Mouse (Mus musculus) heart, embryonic 10.5 days (tissue): ENCODE data around the gene Dennd2a. TPM values are rescaled to one million over a fixed set of nuclear protein-coding genes. Genes with fewer than 3 reads are reported as not detected.
"Not testable (repeated sequence)": the region's sequence is repeated elsewhere in the genome, so short reads cannot be mapped to it uniquely, and the experiment has no call there.

Experiments
- DNase-seq: peaks from one replicate; pipeline ENCODE4 v3.0.0-alpha.2; 2017; ENCODE audit warnings: low spot score
- H3K27ac ChIP-seq: fragments of 300-500 bp; sonication (generic); 2 replicates; pipeline ENCODE4 v1.5.1; 2016; ENCODE audit warnings: mild to moderate bottlenecking
- H3K27me3 ChIP-seq: fragments of 300-500 bp; sonication (generic); 2 replicates; pipeline ENCODE4 v1.6.1; 2016; ENCODE audit warnings: mild to moderate bottlenecking; ENCODE audit not compliant: poor library complexity, insufficient read depth, severe bottlenecking
- H3K36me3 ChIP-seq: fragments of 300-500 bp; sonication (generic); 2 replicates; pipeline ENCODE4 v1.6.1; 2016; ENCODE audit warnings: mild to moderate bottlenecking, moderate library complexity
- H3K4me1 ChIP-seq: fragments of 300-500 bp; sonication (generic); 2 replicates; pipeline ENCODE4 v1.6.1; 2016; ENCODE audit warnings: mild to moderate bottlenecking
- H3K4me3 ChIP-seq: fragments of 300-500 bp; sonication (generic); 2 replicates; pipeline ENCODE4 v1.5.1; 2016; ENCODE audit warnings: mild to moderate bottlenecking, moderate library complexity
- H3K9me3 ChIP-seq: fragments of 300-500 bp; sonication (generic); 2 replicates; pipeline ENCODE4 v1.6.1; 2016; ENCODE audit warnings: mild to moderate bottlenecking, moderate library complexity
- WGBS: fragments of 180-500 bp; shearing (Covaris S2); methylation state at CpG from one replicate; pipeline ENCODE4 v1.1.7; 2016; 5-methylcytosine and 5-hydroxymethylcytosine counted together
- polyA plus RNA-seq: library from polyadenylated mRNA; unstranded; fragments of >200 nt; fragmentation: Nextera tagmentation; extraction: Ambion mirVana; gene quantifications from 2 replicates; pipeline ENCODE4 v1.2.1, GENCODE M21; 2016

Gene Dennd2a
- polyA plus RNA-seq, 1 experiment from 2014 or later, result 29.6 TPM

- H3K4me1 ChIP-seq, result no peaks in the 10 kb centered on the region
- WGBS, result 71% methylated on average over 11 of the region's 11 CpGs
Measured at GRCm38 (mm10) chr6:39430722-39431121, 126.9 kb downstream of the Dennd2a start.

DNA sequence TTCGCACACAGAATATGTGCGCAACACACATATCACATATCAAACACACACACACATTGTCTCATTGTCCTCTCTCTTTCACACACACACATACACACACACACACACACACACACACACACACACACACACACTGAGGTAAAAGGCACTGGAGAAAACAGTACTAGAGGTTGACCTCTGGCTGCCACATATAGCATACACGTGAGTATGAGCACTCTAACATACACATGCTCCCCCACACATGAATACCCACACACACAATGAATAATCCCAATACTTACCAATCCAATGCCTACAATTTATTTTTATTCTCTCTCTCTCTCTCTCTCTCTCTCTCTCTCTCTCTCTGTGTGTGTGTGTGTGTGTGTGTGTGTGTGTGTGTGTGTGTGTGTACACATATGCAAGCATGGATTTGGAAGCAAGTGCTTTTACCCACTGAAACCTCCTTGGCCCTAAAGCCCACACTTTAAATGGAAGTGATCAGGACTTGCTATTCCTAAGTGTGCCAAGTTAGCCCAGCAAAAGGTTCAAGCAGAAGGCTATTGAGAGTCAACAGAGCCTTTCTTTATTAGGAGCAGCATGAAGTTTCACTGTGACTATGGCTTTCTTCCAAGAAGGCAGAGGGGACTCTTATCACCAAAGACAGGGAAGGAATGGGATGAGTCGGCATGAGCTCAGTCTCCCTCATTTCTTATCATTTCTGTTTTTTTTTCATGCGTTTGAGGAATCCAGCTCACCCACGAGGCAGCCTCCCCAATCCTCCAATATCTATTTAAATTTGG is 128.5 kb downstream of the Dennd2a start:
- 0 out of 2 replicates have a peak overlapping the region, but pooled peaks have one; percentile 22 for H3K27ac ChIP-seq
- no peak overlapping the region for H3K4me3 ChIP-seq
- 56% methylated on average over 6 of the region's 6 CpGs for WGBS

More at GRCm38 (mm10) chr6:39430722-39431121, 126.9 kb downstream of the Dennd2a start:
- DNase-seq, result no peak
- H3K27ac ChIP-seq, result no peak overlapping the region
- H3K4me3 ChIP-seq, result no peak overlapping the region
- no peaks in the 10 kb centered on the region for H3K9me3 ChIP-seq
- no peaks in the 10 kb centered on the region for H3K36me3 ChIP-seq
- no peaks in the 10 kb centered on the region for H3K27me3 ChIP-seq

GRCm38 (mm10) chr6:39427276-39428003 is 130.2 kb downstream of the Dennd2a start:
- no peaks in the 10 kb centered on the region for H3K36me3 ChIP-seq
- DNase-seq, result no peak
- H3K4me3 ChIP-seq, result no peak overlapping the region
- no peaks in the 10 kb centered on the region for H3K4me1 ChIP-seq
- H3K27ac ChIP-seq, result no peak overlapping the region
- H3K27me3 ChIP-seq, result 0 out of 2 replicates have a peak, but pooled peaks cover 8% of the 10 kb centered on the region
- WGBS, result 68% methylated on average over 4 of the region's 4 CpGs
- H3K9me3 ChIP-seq, result no peaks in the 10 kb centered on the region

More for the DNA sequence above, 128.5 kb downstream of the Dennd2a start:
- no peaks in the 10 kb centered on the region for H3K27me3 ChIP-seq
- H3K36me3 ChIP-seq, result no peaks in the 10 kb centered on the region
- DNase-seq, result no peak
- H3K4me1 ChIP-seq, result no peaks in the 10 kb centered on the region
- H3K9me3 ChIP-seq, result no peaks in the 10 kb centered on the region

DNA sequence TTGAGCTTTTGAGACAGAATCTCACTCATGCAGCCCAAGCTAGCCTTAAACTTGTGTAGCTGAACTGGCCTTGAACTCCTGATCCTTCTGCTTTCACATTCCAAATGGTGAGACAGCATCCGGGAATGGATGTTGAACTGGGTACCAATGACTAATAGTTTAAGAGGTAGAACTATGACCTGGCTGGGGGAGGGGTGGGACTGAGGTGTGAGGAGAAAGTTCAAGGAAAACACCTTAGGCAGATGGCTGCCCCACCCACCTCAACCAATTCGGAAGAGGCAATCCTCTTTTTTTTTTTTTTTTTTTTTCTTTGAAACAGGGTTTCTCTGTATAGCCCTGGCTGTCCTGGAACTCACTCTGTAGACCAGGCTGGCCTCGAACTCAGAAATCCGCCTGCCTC is 130.9 kb downstream of the Dennd2a start:
- Histone ChIP-seq H3K27ac (no peak overlapping the region), H3K27me3 (peaks cover 12% of the 10 kb centered on the region; the same call in 1 of the 2 replicates), H3K9me3 (no peaks in the 10 kb centered on the region), H3K4me1 (no peaks in the 10 kb centered on the region), H3K4me3 (no peak overlapping the region), H3K36me3 (no peaks in the 10 kb centered on the region)
- 81% methylated on average over 4 of the region's 4 CpGs for WGBS
- no peak for DNase-seq

- no peak overlapping the region for H3K27ac ChIP-seq
- no peaks in the 10 kb centered on the region for H3K36me3 ChIP-seq
- no peaks in the 10 kb centered on the region for H3K9me3 ChIP-seq
- DNase-seq, result no peak
- peaks cover 3% of the 10 kb centered on the region; the same call in 1 of the 2 replicates for H3K4me1 ChIP-seq
- peaks cover 17% of the 10 kb centered on the region; the same call in 1 of the 2 replicates for H3K27me3 ChIP-seq
- no peak overlapping the region for H3K4me3 ChIP-seq
- 61% methylated on average over 2 of the region's 2 CpGs for WGBS
Measured at GRCm38 (mm10) chr6:39425181-39425580, 132.5 kb downstream of the Dennd2a start.

- 77% methylated on average over 7 of the region's 7 CpGs for WGBS
- Histone ChIP-seq H3K36me3 (no peaks in the 10 kb centered on the region), H3K27ac (no peak overlapping the region), H3K4me3 (no peak overlapping the region), H3K9me3 (no peaks in the 10 kb centered on the region), H3K27me3 (peaks cover 19% of the 10 kb centered on the region), H3K4me1 (peaks cover 6% of the 10 kb centered on the region; the same call in 1 of the 2 replicates)
- DNase-seq, result no peak
Measured at GRCm38 (mm10) chr6:39423686-39424085, 134.0 kb downstream of the Dennd2a start.

- Histone ChIP-seq H3K27ac (no peak overlapping the region), H3K4me3 (no peak overlapping the region), H3K36me3 (no peaks in the 10 kb centered on the region), H3K9me3 (no peaks in the 10 kb centered on the region), H3K4me1 (peaks cover 6% of the 10 kb centered on the region; the same call in 1 of the 2 replicates), H3K27me3 (peaks cover 24% of the 10 kb centered on the region)
- 43% methylated on average over 6 of the region's 6 CpGs for WGBS
- no peak for DNase-seq
Measured at GRCm38 (mm10) chr6:39423130-39423551, 134.5 kb downstream of the Dennd2a start.

DNA sequence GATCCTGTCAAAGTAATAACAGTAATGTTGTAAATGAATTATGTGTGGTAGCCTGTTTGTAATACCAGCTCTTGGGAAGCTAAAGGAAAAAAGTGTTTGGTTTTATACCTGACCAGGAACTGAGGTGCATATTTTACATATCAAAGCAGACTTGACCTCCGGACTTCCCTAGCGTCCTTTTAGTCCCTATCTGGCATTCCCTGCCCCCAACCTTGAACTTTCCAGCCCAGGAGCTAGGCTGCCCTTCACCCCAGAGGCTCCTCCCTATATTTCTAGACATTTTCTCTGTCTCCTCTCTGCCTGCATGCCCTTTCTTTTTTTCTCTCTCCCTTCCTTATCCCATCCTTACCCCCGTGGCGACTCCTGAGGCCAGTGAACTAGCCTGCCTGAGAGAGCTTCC is 136.8 kb downstream of the Dennd2a start:
- no peak overlapping the region for H3K27ac ChIP-seq
- H3K36me3 ChIP-seq, result no peaks in the 10 kb centered on the region
- H3K9me3 ChIP-seq, result no peaks in the 10 kb centered on the region
- peaks cover 27% of the 10 kb centered on the region for H3K27me3 ChIP-seq
- DNase-seq, result no peak
- H3K4me3 ChIP-seq, result peak overlapping the region; percentile 96; the same call in 1 of the 2 replicates
- H3K4me1 ChIP-seq, result peaks cover 6% of the 10 kb centered on the region; the same call in 1 of the 2 replicates
- 31% methylated on average over 4 of the region's 4 CpGs for WGBS

GRCm38 (mm10) chr6:39419851-39420721 is 137.6 kb downstream of the Dennd2a start, which contains the start of gene Mkrn1:
Gene Mkrn1, minus strand, starts transcription at chr6:39420462.
- Histone ChIP-seq H3K4me1 (peaks cover 6% of the 10 kb centered on the region; the same call in 1 of the 2 replicates), H3K36me3 (no peaks in the 10 kb centered on the region), H3K9me3 (no peaks in the 10 kb centered on the region), H3K27me3 (peaks cover 27% of the 10 kb centered on the region), H3K27ac (peak within 1 kb of the TSS; percentile 90), H3K4me3 (peak within 1 kb of the TSS; percentile 96)
- peak; percentile 91 for DNase-seq
- WGBS, result under 1% methylated on average over 82 of the region's 82 CpGs

- WGBS, result under 1% methylated on average over 43 of the region's 43 CpGs
- DNase-seq, result peak; percentile 81
Measured at GRCm38 (mm10) chr6:39419386-39419850, 138.2 kb downstream of the Dennd2a start.

GRCm38 (mm10) chr6:39416654-39417053 is 141.0 kb downstream of the Dennd2a start:
- not testable (repeated sequence) for H3K9me3 ChIP-seq, H3K27ac ChIP-seq, H3K4me1 ChIP-seq, DNase-seq, H3K4me3 ChIP-seq, H3K36me3 ChIP-seq
- H3K27me3 ChIP-seq, result peaks cover 15% of the 10 kb centered on the region; the same call in 1 of the 2 replicates

More at GRCm38 (mm10) chr6:39419386-39419850, 138.2 kb downstream of the Dennd2a start:
- Histone ChIP-seq H3K4me3 (peak overlapping the region; percentile 96), H3K9me3 (no peaks in the 10 kb centered on the region), H3K27ac (peak overlapping the region; percentile 90), H3K27me3 (peaks cover 27% of the 10 kb centered on the region), H3K4me1 (peaks cover 6% of the 10 kb centered on the region; the same call in 1 of the 2 replicates), H3K36me3 (no peaks in the 10 kb centered on the region)

DNA sequence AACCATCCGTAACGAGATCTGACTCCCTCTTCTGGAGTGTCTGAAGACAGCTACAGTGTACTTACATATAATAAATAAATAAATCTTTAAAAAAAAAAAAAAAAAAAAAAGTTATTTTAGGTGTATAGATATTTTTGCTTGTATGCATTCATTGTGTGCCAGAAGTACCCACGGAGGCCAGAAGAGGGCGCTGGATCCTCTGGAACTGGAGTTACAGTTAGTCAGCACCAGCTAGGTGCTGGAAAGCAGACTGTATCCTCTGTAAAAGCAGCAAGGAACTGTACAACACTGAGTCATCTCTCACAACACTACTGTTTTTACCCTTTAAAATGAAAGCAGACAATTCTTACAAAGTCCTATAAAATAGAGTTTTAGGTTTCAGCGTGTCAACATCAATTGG is 141.9 kb downstream of the Dennd2a start:
- Histone ChIP-seq H3K36me3 (no peaks in the 10 kb centered on the region), H3K4me3 (no peak overlapping the region), H3K4me1 (peaks cover 6% of the 10 kb centered on the region; the same call in 1 of the 2 replicates), H3K9me3 (no peaks in the 10 kb centered on the region), H3K27ac (no peak overlapping the region), H3K27me3 (peaks cover 10% of the 10 kb centered on the region; the same call in 1 of the 2 replicates)
- 42% methylated on average over 3 of the region's 5 CpGs for WGBS
- no peak for DNase-seq
